12 mouse cellular contexts compared by ENCODE assay signal in genomic region chr12:86128122-86128521, GRCm38 (mm10). TPM values are rescaled to one million over a fixed set of nuclear protein-coding genes. Genes with fewer than 3 reads are reported as not detected.
DNase-seq lines count a peak whose midpoint lies in the region; ATAC-seq and TF ChIP-seq lines count a peak whose summit lies in the region.
"Had no signal": no experiment of that assay in that cellular context is flagged by ENCODE, and none has a peak within 500 bp of the region (broad histone marks: within the 10 kb centered on the region; RNA-seq: fewer than 3 reads in every experiment).

No protein-coding gene starts in this region.

- intact Hi-C loops in gastrocnemius, postnatal 14 days (cut with DNase I; ENCODE audit: low total_unique reads), result no loop called here

- no peak overlapping the region for H3K4me3 ChIP-seq in liver, postnatal 0 days (ENCODE audit: low read depth, low read length)
- H3K4me3 ChIP-seq in midbrain, postnatal 0 days (ENCODE audit: low read depth, low read length), result no peak overlapping the region
- H3K4me3 ChIP-seq: heart, embryonic 15.5 days; limb, embryonic 12.5 days had no signal

- TF ChIP-seq CTCF in liver, postnatal 0 days (IDR thresholded peaks at IDR 0.05; ENCODE audit: low read depth), result no peak
- no peak for TF ChIP-seq CTCF in midbrain, postnatal 0 days (IDR thresholded peaks at IDR 0.05)

- no peak for TF ChIP-seq EP300 in liver, postnatal 0 days (IDR thresholded peaks at IDR 0.05; ENCODE audit: low read depth)

- H3K4me2 ChIP-seq in liver, postnatal 0 days (ENCODE audit: low read depth, low read length), result no peak overlapping the region
- H3K4me2 ChIP-seq in midbrain, postnatal 0 days (ENCODE audit: low read depth, low read length, poor library complexity, severe bottlenecking), result no peak overlapping the region
- H3K4me2 ChIP-seq: heart, embryonic 15.5 days; limb, embryonic 12.5 days had no signal

- peak; percentile 56 for ATAC-seq in liver, postnatal 0 days
- ATAC-seq in inflammation-experienced regulatory T-cells, adult 6 months, result no peak
- no peak for ATAC-seq in midbrain, postnatal 0 days (ENCODE audit: low FRiP score)

- 52% methylated on average over 6 of the region's 6 CpGs for WGBS in liver, postnatal 0 days (ENCODE audit: insufficient replicate concordance)
- 86% methylated on average over 6 of the region's 6 CpGs for WGBS in midbrain, postnatal 0 days

- H3K27me3 ChIP-seq in liver, postnatal 0 days (ENCODE audit: insufficient read depth, low read length), result no peaks in the 10 kb centered on the region
- H3K27me3 ChIP-seq in midbrain, postnatal 0 days (ENCODE audit: insufficient read depth, low read length), result 0 out of 2 replicates have a peak, but pooled peaks cover 3% of the 10 kb centered on the region
- H3K27me3 ChIP-seq: heart, embryonic 15.5 days; limb, embryonic 12.5 days had no signal

- no peak overlapping the region for H3K27ac ChIP-seq in liver, postnatal 0 days (ENCODE audit: low read depth)
- H3K27ac ChIP-seq in midbrain, postnatal 0 days (ENCODE audit: low read depth, low read length), result no peak overlapping the region
- H3K27ac ChIP-seq: heart, embryonic 15.5 days; limb, embryonic 12.5 days had no signal

- no peaks in the 10 kb centered on the region for H3K9me3 ChIP-seq in liver, postnatal 0 days (ENCODE audit: low read length)
- no peaks in the 10 kb centered on the region for H3K9me3 ChIP-seq in midbrain, postnatal 0 days (ENCODE audit: low read length)
- H3K9me3 ChIP-seq: heart, embryonic 15.5 days; limb, embryonic 12.5 days had no signal

- H3K36me3 ChIP-seq in liver, postnatal 0 days (replicated peaks; ENCODE audit: insufficient read depth, low read length), result no peaks in the 10 kb centered on the region
- H3K36me3 ChIP-seq in midbrain, postnatal 0 days (ENCODE audit: insufficient read depth, low read length), result no peaks in the 10 kb centered on the region
- H3K36me3 ChIP-seq: heart, embryonic 15.5 days; limb, embryonic 12.5 days had no signal

- peak; percentile 53 for DNase-seq in gastrocnemius, adult 18-20 months (ENCODE audit: low spot score)
- DNase-seq in gastrocnemius, postnatal 14 days, result no peak
- peak; percentile 34 for DNase-seq in ovary, postnatal 36 days (ENCODE audit: low spot score)
- DNase-seq in ovary, adult 18-20 months (ENCODE audit: low spot score), result no peak
- no peak for DNase-seq in liver, postnatal 0 days
- DNase-seq in neural tube, embryonic 10.5 days (ENCODE audit: extremely low spot score, low spot score), result no peak
- no peak for DNase-seq in midbrain, postnatal 0 days (ENCODE audit: low spot score)
- DNase-seq: layer of hippocampus, adult 9-11 months had no signal

- peaks cover 5% of the 10 kb centered on the region; the same call in 1 of the 2 replicates for H3K4me1 ChIP-seq in liver, postnatal 0 days (ENCODE audit: insufficient read depth)
- no peaks in the 10 kb centered on the region for H3K4me1 ChIP-seq in midbrain, postnatal 0 days (ENCODE audit: insufficient read depth, low read length)

- H3K9ac ChIP-seq in liver, postnatal 0 days (replicated peaks), result no peak overlapping the region
- no peak overlapping the region for H3K9ac ChIP-seq in midbrain, postnatal 0 days (replicated peaks; ENCODE audit: low read length, poor library complexity, severe bottlenecking)
- H3K9ac ChIP-seq: heart, embryonic 15.5 days; limb, embryonic 12.5 days had no signal

RNA-seq across cellular contexts. Expression of gene Ift43, which starts 45.8 kb away (rescaled TPM):
- total RNA-seq in gastrocnemius, adult 18-20 months (2021), result 10 to 100 TPM; 10.5 to 12.7 TPM
- total RNA-seq in gastrocnemius, postnatal 14 days (2021), result 10 to 100 TPM; 11.9 to 13.4 TPM
- 8.4 and 8.7 TPM in 2 replicates for polyA plus RNA-seq in liver, postnatal 0 days (2015; fragmentation: Nextera tagmentation; extraction: Ambion mirVana)
- 1 to 10 TPM; 5.0 to 7.1 (median 6.8) TPM for polyA plus RNA-seq in inflammation-experienced regulatory T-cells, adult 6 months (2017; shearing (Covaris generic))
- 11.9 and 13.7 TPM in 2 replicates for total RNA-seq in midbrain, postnatal 0 days (2014; rRNA removed)
- 29.7 and 30.0 TPM in 2 replicates for polyA plus RNA-seq in midbrain, postnatal 0 days (2015; fragmentation: Nextera tagmentation; extraction: Ambion mirVana)
- total RNA-seq: megakaryocyte-erythroid progenitor cell, adult 5-6 weeks had no signal

RNA-seq across cellular contexts. Expression of gene Tgfb3, which starts 49.3 kb away (rescaled TPM):
- 10 to 100 TPM; 41.9 to 54.3 TPM for total RNA-seq in gastrocnemius, adult 18-20 months (2021)
- 10 to 100 TPM; 25.6 to 31.7 TPM for total RNA-seq in gastrocnemius, postnatal 14 days (2021)
- polyA plus RNA-seq in liver, postnatal 0 days (2015; fragmentation: Nextera tagmentation; extraction: Ambion mirVana), result 0.94 and 1.2 TPM in 2 replicates
- 1 to 10 TPM in 1 of 3 experiments, under 1 TPM in 2; 0.38 to 3.5 (median 0.62) TPM for polyA plus RNA-seq in inflammation-experienced regulatory T-cells, adult 6 months (2017; shearing (Covaris generic))
- total RNA-seq in midbrain, postnatal 0 days (2014; rRNA removed), result 3.3 and 3.6 TPM in 2 replicates
- 3.7 and 4.4 TPM in 2 replicates for polyA plus RNA-seq in midbrain, postnatal 0 days (2015; fragmentation: Nextera tagmentation; extraction: Ambion mirVana)
- total RNA-seq: megakaryocyte-erythroid progenitor cell, adult 5-6 weeks had no signal

Comparison
In these comparisons a context has a peak if more than half of its experiments do, and no peak if none do; other contexts are left out.
1. DNase-seq: peak in gastrocnemius, adult 18-20 months (single experiment) and ovary, postnatal 36 days (single experiment); none in gastrocnemius, postnatal 14 days (single experiment), ovary, adult 18-20 months (single experiment), liver, postnatal 0 days (single experiment), neural tube, embryonic 10.5 days (single experiment) and midbrain, postnatal 0 days (single experiment).